Mouse (Mus musculus): ENCODE results near the gene Dstyk.

GRCm38 (mm10) chr1:132416244-132416942, 962 bp upstream of the Dstyk start:
- TF ChIP-seq CTCF (IDR thresholded peaks at IDR 0.05): no peak
- TF ChIP-seq EP300 (IDR thresholded peaks at IDR 0.05): no peak
